Mouse (Mus musculus) megakaryocyte, adult 5-6 weeks (primary cell): ENCODE results near the gene Fhl1. TPM values are rescaled to one million over a fixed set of nuclear protein-coding genes. Genes with fewer than 3 reads are reported as not detected.
A peak's percentile ranks its signal among the peaks of the same experiment; 100 is the strongest.

Experiments
- ATAC-seq: 2 replicates; pipeline ENCODE4 v1.8.0; 2016; ENCODE audit warnings: mild to moderate bottlenecking, inconsistent platforms; ENCODE audit not compliant: poor library complexity, severe bottlenecking
- total RNA-seq, 2 experiments: library from RNA; stranded (forward) in 1 of 2; stranded (reverse) in 1 of 2; fragments of 153-499, 151-499 nt in 1 of 2; fragments of 221-1000, 200-1000 nt in 1 of 2; gene quantifications; 2 replicates each; pipeline versions ENCODE4 v1.2.3 to v1.2.4; 2015 to 2017

The Fhl1 gene
- total RNA-seq (2015): 0.21 TPM in 1 of 2 replicates, not detected in the other
- 1.4 TPM in 1 of 2 replicates, not detected in the other for total RNA-seq (2017)

GRCm38 (mm10) chrX:56731306-56732201 lies at the start of gene Fhl1:
Gene Fhl1 (plus strand): TSS chrX:56731787.
- no peak for ATAC-seq

GRCm38 (mm10) chrX:56682156-56682720 lies 49.3 kb upstream of the Fhl1 start:
- no peak for ATAC-seq

- ATAC-seq: no peak
Observed at GRCm38 (mm10) chrX:56683521-56683920, 48.1 kb upstream of the Fhl1 start.

- peak; percentile 59; the same call in 1 of the 2 replicates for ATAC-seq
Observed at GRCm38 (mm10) chrX:56692554-56692953, 39.0 kb upstream of the Fhl1 start.

- no peak for ATAC-seq
Observed at GRCm38 (mm10) chrX:56694539-56694938, 37.0 kb upstream of the Fhl1 start.

GRCm38 (mm10) chrX:56697199-56697780 lies 34.3 kb upstream of the Fhl1 start:
- no peak for ATAC-seq

- ATAC-seq: no peak
Observed at GRCm38 (mm10) chrX:56697886-56698285, 33.7 kb upstream of the Fhl1 start.

- ATAC-seq: no peak
Observed at GRCm38 (mm10) chrX:56701261-56701660, 30.3 kb upstream of the Fhl1 start.

GRCm38 (mm10) chrX:56703965-56704562 lies 27.5 kb upstream of the Fhl1 start:
- ATAC-seq: no peak

GRCm38 (mm10) chrX:56708592-56709370 lies 22.8 kb upstream of the Fhl1 start:
- ATAC-seq: no peak

GRCm38 (mm10) chrX:56710522-56710921 lies 21.1 kb upstream of the Fhl1 start:
- no peak for ATAC-seq

- no peak for ATAC-seq
Observed at GRCm38 (mm10) chrX:56712666-56713065, 18.9 kb upstream of the Fhl1 start.

GRCm38 (mm10) chrX:56722559-56722958 lies 9.0 kb upstream of the Fhl1 start:
- ATAC-seq: no peak

GRCm38 (mm10) chrX:56728507-56728906 lies 3.1 kb upstream of the Fhl1 start:
- ATAC-seq: no peak

GRCm38 (mm10) chrX:56730828-56731305 lies 720 bp upstream of the Fhl1 start:
- ATAC-seq: no peak

- no peak for ATAC-seq
Observed at GRCm38 (mm10) chrX:56732401-56732800, 814 bp downstream of the Fhl1 start.

- ATAC-seq: no peak
Observed at GRCm38 (mm10) chrX:56734436-56734835, 2.8 kb downstream of the Fhl1 start.

GRCm38 (mm10) chrX:56736226-56736625 lies 4.6 kb downstream of the Fhl1 start:
- ATAC-seq: no peak

GRCm38 (mm10) chrX:56737848-56738554 lies 6.4 kb downstream of the Fhl1 start:
- no peak for ATAC-seq

- peak; percentile 68 for ATAC-seq
Observed at GRCm38 (mm10) chrX:56741428-56741827, 9.8 kb downstream of the Fhl1 start.
